Mouse (Mus musculus) common myeloid progenitor, adult 5-6 weeks (primary cell): Measurements from ENCODE around the gene Olfr463. TPM values are rescaled to one million over a fixed set of nuclear protein-coding genes. Genes with fewer than 3 reads are reported as not detected.
A peak's percentile ranks its signal among the peaks of the same experiment; 100 is the strongest.
"Not testable (repeated sequence)": the region's sequence is repeated elsewhere in the genome, so short reads cannot be mapped to it uniquely, and the experiment has no call there.

Experiments
- ATAC-seq: replicated peaks from 2 replicates; pipeline ENCODE4 v1.8.0; 2016; ENCODE audit warnings: low read depth, mild to moderate bottlenecking, moderate TSS enrichment, inconsistent platforms; ENCODE audit not compliant: poor library complexity, severe bottlenecking
- total RNA-seq: library from RNA; stranded (forward); fragments of 200-1000, 187-1606 nt; gene quantifications from 2 replicates; pipeline ENCODE4 v1.2.3, GENCODE M21; 2017

The Olfr463 gene
- not detected in 2 replicates for total RNA-seq

GRCm38 (mm10) chr11:87897287-87897686 is at the start of gene Olfr463:
TSS of gene Olfr463 (minus strand) at chr11:87897387.
- ATAC-seq: no peak

GRCm38 (mm10) chr11:87935467-87935866 is 38.3 kb upstream of the Olfr463 start:
- no peak for ATAC-seq

DNA sequence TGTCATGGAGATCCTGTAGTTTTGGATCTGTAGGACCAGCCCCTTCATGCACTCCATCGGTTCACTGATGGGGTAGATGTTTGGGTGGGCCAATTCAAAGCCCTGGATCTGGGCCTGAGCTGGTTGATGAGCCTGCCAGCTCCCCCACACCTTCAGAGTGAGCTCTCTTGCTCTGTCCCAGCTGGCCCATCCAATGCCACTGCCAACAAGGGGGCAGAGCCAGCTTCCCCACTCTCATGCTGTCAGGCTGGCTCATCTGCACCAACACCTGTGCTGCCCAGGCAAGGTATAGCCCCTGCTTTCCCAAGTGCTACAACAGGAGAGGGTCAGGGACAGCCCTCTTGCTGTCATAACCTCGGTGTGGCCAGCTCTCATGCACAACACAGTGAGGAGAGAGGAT is 36.5 kb upstream of the Olfr463 start:
- no peak for ATAC-seq

DNA sequence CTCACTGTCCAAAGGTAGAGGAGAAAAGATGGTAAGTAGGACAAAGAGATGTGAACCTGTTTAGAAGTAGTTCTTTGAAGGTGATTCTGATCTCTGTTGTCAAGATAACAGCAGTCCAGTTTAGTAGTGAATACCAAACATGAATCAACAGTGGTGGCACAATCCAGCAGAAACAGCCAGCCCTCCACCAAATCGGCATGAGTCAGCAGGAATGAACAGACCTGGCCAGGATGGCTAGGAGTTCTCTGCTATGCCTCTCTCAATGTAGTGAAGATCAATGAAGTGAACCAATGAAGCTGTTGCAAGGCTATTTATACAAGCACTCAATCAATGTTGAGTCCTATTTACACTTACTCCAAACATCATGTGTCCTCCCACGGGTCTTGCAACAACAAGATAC is 33.2 kb upstream of the Olfr463 start:
- no peak for ATAC-seq

- no peak for ATAC-seq
These were observed 23.8 kb upstream of the Olfr463 start, which contains the start of gene Olfr464 for GRCm38 (mm10) chr11:87920966-87921365. TSS of gene Olfr464 (minus strand) at chr11:87920967.

DNA sequence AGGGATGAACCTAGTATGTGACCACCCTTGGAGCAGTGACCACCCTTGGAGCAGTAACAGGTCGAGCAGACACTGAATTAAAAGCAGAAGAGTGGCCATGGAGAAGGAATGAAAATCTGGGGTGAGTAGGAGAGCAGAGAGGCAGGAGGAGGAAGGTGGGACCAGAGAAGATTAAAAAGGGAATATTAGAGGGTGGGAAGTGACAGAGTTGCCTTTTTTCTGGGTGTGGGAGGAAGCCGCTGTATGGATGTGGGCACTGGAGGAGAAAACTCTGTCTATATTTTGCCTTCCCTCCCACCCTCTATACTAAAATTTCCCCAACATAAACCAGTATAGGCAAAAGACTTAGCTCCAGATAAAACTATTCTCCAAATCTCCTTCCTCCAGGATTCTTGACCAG is 23.1 kb upstream of the Olfr463 start:
- no peak for ATAC-seq

GRCm38 (mm10) chr11:87916005-87916404 is 18.8 kb upstream of the Olfr463 start:
- no peak for ATAC-seq

DNA sequence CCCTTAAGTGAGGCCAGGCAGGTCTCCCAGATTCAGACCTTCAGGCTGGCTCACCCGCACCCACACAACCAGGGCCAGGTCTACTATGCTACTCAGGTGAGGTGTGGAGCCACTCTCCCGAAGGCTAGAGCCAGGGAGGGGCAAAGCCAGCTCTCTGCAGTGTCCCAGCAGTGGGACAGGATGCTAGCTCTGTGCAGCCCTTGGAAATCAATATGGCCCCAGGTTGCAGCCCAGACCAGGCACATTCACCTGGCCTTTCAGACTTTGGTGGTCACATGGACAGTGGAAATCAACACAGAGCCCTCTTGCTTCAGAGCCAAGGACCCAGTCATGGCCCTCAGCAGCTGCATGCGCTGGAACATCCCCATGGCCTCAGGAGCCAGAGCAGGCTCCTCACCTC is 7.1 kb upstream of the Olfr463 start:
- no peak for ATAC-seq

DNA sequence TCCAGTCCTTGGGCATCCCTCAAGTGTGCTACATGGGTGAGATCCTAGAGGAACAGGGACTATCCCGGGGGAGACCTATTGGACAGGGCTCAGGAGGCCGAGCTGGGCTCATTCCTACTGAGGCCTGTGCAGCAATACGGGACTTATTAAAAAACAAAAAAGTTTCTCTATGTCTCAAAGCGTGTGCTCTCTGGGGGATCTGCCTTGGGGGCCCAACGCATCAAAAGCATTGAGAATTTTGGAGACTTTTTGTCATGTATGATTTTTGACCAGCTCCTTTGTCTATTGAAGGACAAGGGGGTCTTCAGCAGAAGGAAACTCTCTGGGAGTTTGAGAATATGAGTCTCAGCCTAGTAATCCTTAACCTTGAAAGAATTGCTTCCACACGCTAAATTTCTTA is 5.0 kb downstream of the Olfr463 start, which contains the start of gene Olfr462:
Gene Olfr462, minus strand, starts transcription at position 101 of the 400 bp plus-strand sequence.
- ATAC-seq: no peak

DNA sequence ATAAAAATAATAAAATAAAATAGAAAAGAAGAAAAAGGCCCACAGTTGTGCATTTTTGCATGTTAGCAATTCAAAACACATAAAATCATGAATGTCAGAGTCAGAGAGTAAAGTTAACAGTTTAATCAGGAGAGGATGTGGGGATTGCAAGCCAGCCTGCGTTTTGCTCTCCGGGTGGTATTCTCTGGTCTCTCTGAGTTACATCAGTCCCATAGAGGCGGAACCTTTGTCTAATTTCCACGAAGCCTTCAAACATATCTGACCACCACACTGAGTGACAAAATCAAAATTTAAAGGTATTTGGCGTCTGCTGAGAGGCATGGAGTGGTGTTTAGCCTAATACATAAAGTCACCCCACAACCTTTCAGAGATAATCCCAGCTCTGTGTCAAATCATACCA is 12.3 kb downstream of the Olfr463 start:
- no peak for ATAC-seq

DNA sequence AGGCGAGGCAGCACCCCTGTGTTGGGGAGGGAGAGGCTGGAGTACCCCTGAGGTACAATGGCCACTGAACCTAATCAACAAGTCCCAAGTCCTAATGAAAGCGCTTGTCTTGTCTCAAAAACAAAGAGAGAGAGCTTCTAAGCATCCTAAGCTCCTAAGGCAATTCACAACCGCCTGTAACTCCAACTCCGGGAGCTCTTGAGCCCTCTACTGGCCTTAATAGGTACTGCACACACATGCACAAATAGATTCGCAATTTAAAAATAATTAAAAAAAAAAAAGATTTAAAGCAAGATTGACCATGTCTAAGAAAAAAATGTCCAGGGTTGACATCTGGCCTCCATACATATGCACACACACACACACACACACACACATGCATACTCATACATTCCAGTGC is 13.7 kb downstream of the Olfr463 start:
- 0 out of 2 replicates have a peak, but pooled peaks have one; percentile 66 for ATAC-seq

GRCm38 (mm10) chr11:87881714-87882113 is 15.5 kb downstream of the Olfr463 start:
- 0 out of 2 replicates have a peak, but pooled peaks have one; percentile 42 for ATAC-seq

DNA sequence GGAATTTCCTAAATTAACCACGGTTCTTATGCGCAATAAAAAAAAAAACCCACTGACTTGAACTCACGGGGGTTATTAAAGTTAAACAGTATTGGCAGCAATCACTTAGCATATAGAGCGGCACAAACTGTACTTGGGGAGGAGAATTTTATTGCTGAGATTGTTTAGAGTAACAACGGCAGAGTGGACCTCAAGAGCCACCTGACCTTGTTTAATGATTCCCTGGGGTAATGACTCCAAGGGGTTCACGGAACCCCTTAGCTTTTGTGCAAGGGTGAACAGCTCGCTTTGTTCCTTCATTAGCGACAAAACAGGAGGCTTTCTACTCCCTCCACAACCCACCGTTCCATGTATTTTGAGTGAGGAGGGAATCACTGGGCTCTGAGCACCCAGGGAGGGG is 17.4 kb downstream of the Olfr463 start:
- no peak for ATAC-seq

GRCm38 (mm10) chr11:87875436-87875835 is 21.8 kb downstream of the Olfr463 start, which contains the start of gene Epx:
TSS of gene Epx (minus strand) at chr11:87875536.
- ATAC-seq: no peak

DNA sequence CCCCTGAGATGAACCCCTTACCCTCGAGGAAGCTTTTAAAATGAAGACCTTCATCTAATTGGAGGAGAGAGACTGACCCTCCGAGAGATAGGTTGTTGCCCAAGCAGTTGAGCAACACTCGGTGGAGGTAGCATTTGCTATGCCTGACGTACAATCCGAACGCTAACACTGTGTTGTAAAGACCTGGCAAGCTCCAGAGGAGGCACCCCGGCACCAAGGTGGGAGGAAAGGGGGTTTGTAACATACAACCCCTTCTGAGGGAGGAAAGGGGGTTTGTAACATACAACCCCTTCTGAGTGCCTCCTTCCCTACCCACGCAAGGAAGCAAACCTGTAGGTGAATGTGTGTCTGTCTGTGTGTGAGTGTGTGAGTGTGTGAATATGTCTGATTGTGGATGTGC is 25.4 kb downstream of the Olfr463 start:
- no peak for ATAC-seq

DNA sequence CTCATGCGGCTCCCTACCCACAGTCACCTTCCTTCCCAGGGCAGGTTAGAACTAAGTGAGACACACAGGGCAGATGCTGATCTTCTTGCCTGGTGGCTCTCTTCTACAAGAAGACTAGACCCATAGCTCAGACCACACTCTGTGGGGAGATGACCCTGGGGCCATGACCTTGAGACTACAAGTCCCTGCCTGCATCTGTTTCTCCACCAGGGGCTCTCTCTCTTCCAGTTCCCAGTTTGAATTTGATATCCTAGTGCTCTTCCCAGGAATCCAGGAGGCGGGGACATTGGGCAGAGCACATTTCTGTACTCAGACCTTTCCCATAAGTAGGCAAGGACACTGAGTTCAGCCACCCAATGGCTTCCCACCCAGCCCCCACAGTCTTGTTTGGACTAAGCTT is 27.1 kb downstream of the Olfr463 start:
- no peak for ATAC-seq

- ATAC-seq: not testable (repeated sequence)
These were observed 30.3 kb downstream of the Olfr463 start for GRCm38 (mm10) chr11:87866891-87867290.

GRCm38 (mm10) chr11:87862805-87863204 is 34.4 kb downstream of the Olfr463 start:
- ATAC-seq: no peak

DNA sequence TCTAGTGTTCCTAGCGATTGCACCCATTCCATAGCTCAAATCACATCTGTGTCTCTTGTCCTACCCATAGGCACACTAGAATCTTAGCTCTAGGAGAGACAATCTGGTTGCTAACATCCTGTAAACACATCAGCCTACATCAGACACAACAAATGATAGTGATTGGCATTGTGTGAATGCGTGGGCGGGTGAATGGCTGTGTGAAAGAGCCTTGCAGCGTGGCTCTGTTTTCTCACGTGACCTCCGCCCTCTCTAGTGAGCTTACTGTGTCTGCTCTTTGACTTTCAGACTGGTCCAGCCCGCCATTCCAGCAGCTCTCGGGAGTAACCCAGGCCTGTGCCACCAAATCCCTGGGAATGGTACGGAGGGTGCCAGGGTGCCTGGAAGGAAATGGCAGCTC is 36.8 kb downstream of the Olfr463 start:
- no peak for ATAC-seq

DNA sequence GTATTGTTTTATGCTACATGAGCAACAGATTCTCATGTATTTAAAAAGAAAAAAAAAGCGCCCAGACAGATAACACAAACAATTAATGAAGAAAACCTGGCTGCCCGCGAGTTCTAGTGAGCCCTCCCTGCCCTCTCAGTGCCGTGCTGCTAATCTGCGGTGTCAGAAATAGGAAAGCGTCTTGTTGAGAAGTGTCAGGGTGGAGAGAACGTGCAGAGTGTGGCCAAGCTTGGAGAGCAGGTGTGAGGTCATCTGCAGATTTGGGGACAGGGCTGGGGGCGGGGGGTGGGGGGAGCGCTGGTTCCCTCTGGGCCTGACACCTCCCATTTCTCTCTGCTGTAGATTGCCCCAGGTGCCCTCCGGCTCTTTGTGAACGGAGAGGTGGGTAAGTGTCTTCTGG is 37.9 kb downstream of the Olfr463 start:
- ATAC-seq: no peak

DNA sequence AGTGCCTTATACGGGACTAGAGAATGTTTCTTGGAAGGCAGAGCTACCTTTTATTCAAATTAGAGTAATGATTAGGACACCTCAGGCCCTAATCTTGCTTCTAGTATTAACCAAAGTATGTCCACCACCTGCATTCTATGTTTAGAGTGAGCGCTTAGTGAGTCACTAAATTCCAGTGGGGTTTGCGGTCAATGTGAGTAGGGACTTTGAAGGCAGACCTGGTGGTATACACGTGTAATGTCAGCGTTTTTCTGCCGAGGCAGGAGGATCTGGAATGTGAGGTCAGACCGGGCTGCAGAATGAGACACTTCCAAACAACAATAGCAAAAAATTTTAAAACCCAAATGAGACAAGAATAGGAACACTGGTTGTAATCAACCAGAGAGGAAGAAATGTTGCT is 42.6 kb downstream of the Olfr463 start:
- ATAC-seq: no peak

- ATAC-seq: no peak
These were observed 43.6 kb downstream of the Olfr463 start for GRCm38 (mm10) chr11:87853597-87853954.
